Comparison of ENCODE assay signal across 38 mouse cellular contexts in genomic region chr1:191205791-191206190, GRCm38 (mm10). TPM values are rescaled to one million over a fixed set of nuclear protein-coding genes. Genes with fewer than 3 reads are reported as not detected.
DNase-seq lines count a peak whose midpoint lies in the region; ATAC-seq and TF ChIP-seq lines count a peak whose summit lies in the region.
"Had no signal": no experiment of that assay in that cellular context is flagged by ENCODE, and none has a peak within 500 bp of the region (broad histone marks: within the 10 kb centered on the region; RNA-seq: fewer than 3 reads in every experiment).

No protein-coding gene starts in this region.

- ATAC-seq in midbrain, postnatal 0 days (ENCODE audit: low FRiP score): no peak
- no peak for ATAC-seq in midbrain, embryonic 13.5 days
- ATAC-seq in forebrain, embryonic 13.5 days: no peak
- ATAC-seq: hindbrain, postnatal 0 days; intestine, embryonic 15.5 days; midbrain, embryonic 16.5 days had no signal

- H3K4me3 ChIP-seq in layer of hippocampus, adult 2 months: no peak overlapping the region
- no peak overlapping the region for H3K4me3 ChIP-seq in midbrain, postnatal 0 days (ENCODE audit: low read depth, low read length)
- no peak overlapping the region for H3K4me3 ChIP-seq in midbrain, embryonic 13.5 days (replicated peaks)
- H3K4me3 ChIP-seq in forebrain, embryonic 13.5 days: no peak overlapping the region
- H3K4me3 ChIP-seq: erythroblast, embryonic 14.5 days; heart, embryonic 10.5 days; hindbrain, embryonic 12.5 days; intestine, embryonic 15.5 days; limb, embryonic 10.5 days; limb, embryonic 15.5 days; myocyte; neural tube, embryonic 12.5 days had no signal

- no peak overlapping the region for H3K27ac ChIP-seq in layer of hippocampus, adult 2 months
- no peak overlapping the region for H3K27ac ChIP-seq in midbrain, postnatal 0 days (ENCODE audit: low read depth, low read length)
- H3K27ac ChIP-seq in midbrain, embryonic 13.5 days: no peak overlapping the region
- no peak overlapping the region for H3K27ac ChIP-seq in forebrain, embryonic 13.5 days
- H3K27ac ChIP-seq: heart, embryonic 10.5 days; hindbrain, embryonic 12.5 days; hindbrain, postnatal 0 days; intestine, embryonic 15.5 days; limb, embryonic 10.5 days; limb, embryonic 15.5 days; macrophage; neural tube, embryonic 12.5 days had no signal

- no peak overlapping the region for H3K4me2 ChIP-seq in midbrain, postnatal 0 days (ENCODE audit: low read depth, low read length, poor library complexity, severe bottlenecking)
- no peak overlapping the region for H3K4me2 ChIP-seq in midbrain, embryonic 13.5 days (replicated peaks)
- H3K4me2 ChIP-seq in forebrain, embryonic 13.5 days: no peak overlapping the region
- H3K4me2 ChIP-seq: hindbrain, embryonic 12.5 days; intestine, embryonic 15.5 days; limb, embryonic 15.5 days; neural tube, embryonic 12.5 days had no signal

- no peaks in the 10 kb centered on the region for H3K4me1 ChIP-seq in midbrain, postnatal 0 days (ENCODE audit: insufficient read depth, low read length)
- H3K4me1 ChIP-seq in midbrain, embryonic 13.5 days (replicated peaks): no peaks in the 10 kb centered on the region
- no peaks in the 10 kb centered on the region for H3K4me1 ChIP-seq in forebrain, embryonic 13.5 days
- H3K4me1 ChIP-seq: hindbrain, embryonic 12.5 days; intestine, embryonic 15.5 days; limb, embryonic 10.5 days; limb, embryonic 15.5 days; neural tube, embryonic 12.5 days had no signal

- TF ChIP-seq CTCF in layer of hippocampus, adult 2 months (conservative IDR thresholded peaks at IDR 0.05): peak; percentile 50
- TF ChIP-seq CTCF in midbrain, postnatal 0 days (IDR thresholded peaks at IDR 0.05): peak; percentile 24; the same call in 1 of the 2 replicates

- no peak for DNase-seq in layer of hippocampus, adult 2 months (ENCODE audit: low spot score in 2 of 2)
- DNase-seq in layer of hippocampus, postnatal 36 days: no peak
- DNase-seq in midbrain, postnatal 0 days (ENCODE audit: low spot score): no peak
- DNase-seq in ZHBTc4 (ENCODE audit: low read depth, low spot score): peak; percentile 59
- DNase-seq in ovary, adult 18-20 months (ENCODE audit: low spot score): no peak
- DNase-seq: adrenal gland, postnatal 14 days; cerebellum, adult 11 months; cerebellum, adult 9-11 months; gastrocnemius, postnatal 10 days; heart, postnatal 36 days; kidney, postnatal 14 days; lung, postnatal 10 days; right cerebral cortex, postnatal 4 days; thymus, adult 2 months had no signal

- H3K9ac ChIP-seq in midbrain, postnatal 0 days (replicated peaks; ENCODE audit: low read length, poor library complexity, severe bottlenecking): no peak overlapping the region
- no peak overlapping the region for H3K9ac ChIP-seq in midbrain, embryonic 13.5 days (replicated peaks)
- no peak overlapping the region for H3K9ac ChIP-seq in forebrain, embryonic 13.5 days
- H3K9ac ChIP-seq: hindbrain, embryonic 12.5 days; intestine, embryonic 15.5 days; limb, embryonic 15.5 days; neural tube, embryonic 12.5 days had no signal

- H3K9me3 ChIP-seq in midbrain, postnatal 0 days (ENCODE audit: low read length): no peaks in the 10 kb centered on the region
- no peaks in the 10 kb centered on the region for H3K9me3 ChIP-seq in midbrain, embryonic 13.5 days
- no peaks in the 10 kb centered on the region for H3K9me3 ChIP-seq in forebrain, embryonic 13.5 days (replicated peaks)
- H3K9me3 ChIP-seq: heart, embryonic 10.5 days; hindbrain, embryonic 12.5 days; intestine, embryonic 15.5 days; limb, embryonic 10.5 days; limb, embryonic 15.5 days; neural tube, embryonic 12.5 days had no signal

- whole genome bisulfite sequencing in midbrain, postnatal 0 days: 81% methylated on average over 5 of the region's 5 CpGs
- 85% methylated on average over 5 of the region's 5 CpGs for WGBS in midbrain, embryonic 13.5 days
- 83% methylated on average over 5 of the region's 5 CpGs for WGBS in forebrain, embryonic 13.5 days

- H3K36me3 ChIP-seq in midbrain, postnatal 0 days (ENCODE audit: insufficient read depth, low read length): no peaks in the 10 kb centered on the region
- H3K36me3 ChIP-seq in midbrain, embryonic 13.5 days: no peaks in the 10 kb centered on the region
- H3K36me3 ChIP-seq in forebrain, embryonic 13.5 days (ENCODE audit: poor library complexity, severe bottlenecking): no peaks in the 10 kb centered on the region
- H3K36me3 ChIP-seq: heart, embryonic 10.5 days; hindbrain, embryonic 12.5 days; intestine, embryonic 15.5 days; limb, embryonic 10.5 days; limb, embryonic 15.5 days; neural tube, embryonic 12.5 days had no signal

- no peaks in the 10 kb centered on the region for H3K27me3 ChIP-seq in midbrain, postnatal 0 days (ENCODE audit: insufficient read depth, low read length)
- H3K27me3 ChIP-seq in midbrain, embryonic 13.5 days: no peaks in the 10 kb centered on the region
- H3K27me3 ChIP-seq in forebrain, embryonic 13.5 days: no peaks in the 10 kb centered on the region
- H3K27me3 ChIP-seq: hindbrain, embryonic 12.5 days; intestine, embryonic 15.5 days; limb, embryonic 15.5 days; neural tube, embryonic 12.5 days had no signal

RNA-seq across cellular contexts. Expression of gene Atf3, which starts 12.0 kb away (rescaled TPM):
- total RNA-seq in layer of hippocampus, adult 2 months (2021): under 1 TPM; 0.52 to 0.67 TPM
- 1 to 10 TPM; 1.2 to 1.4 TPM for total RNA-seq in layer of hippocampus, postnatal 36 days (2021)
- 0.80 and 3.5 TPM in 2 replicates for total RNA-seq in midbrain, postnatal 0 days (2014; rRNA removed)
- polyA plus RNA-seq in midbrain, postnatal 0 days (2015; fragmentation: Nextera tagmentation; extraction: Ambion mirVana): 1.2 and 1.3 TPM in 2 replicates
- 0.83 and 1.2 TPM in 2 replicates for polyA plus RNA-seq in midbrain, embryonic 13.5 days (2015; fragmentation: Nextera tagmentation; extraction: Ambion mirVana)
- polyA plus RNA-seq in forebrain, embryonic 13.5 days (2015; fragmentation: Nextera tagmentation; extraction: Ambion mirVana): 1.0 and 1.4 TPM in 2 replicates

RNA-seq across cellular contexts. Expression of gene Fam71a, which starts 41.2 kb away (rescaled TPM):
- not detected for total RNA-seq in layer of hippocampus, adult 2 months (2021)
- total RNA-seq in layer of hippocampus, postnatal 36 days (2021): not detected
- not detected in 2 replicates for total RNA-seq in midbrain, postnatal 0 days (2014; rRNA removed)
- not detected in 2 replicates for polyA plus RNA-seq in midbrain, postnatal 0 days (2015; fragmentation: Nextera tagmentation; extraction: Ambion mirVana)
- polyA plus RNA-seq in midbrain, embryonic 13.5 days (2015; fragmentation: Nextera tagmentation; extraction: Ambion mirVana): not detected in 2 replicates
- polyA plus RNA-seq in forebrain, embryonic 13.5 days (2015; fragmentation: Nextera tagmentation; extraction: Ambion mirVana): not detected in 2 replicates
- total RNA-seq: adrenal gland, postnatal 14 days; ES-E14; gastrocnemius, postnatal 10 days; heart, postnatal 36 days; hindbrain, postnatal 0 days; layer of hippocampus, adult 18-20 months; layer of hippocampus, postnatal 14 days; left cerebral cortex, postnatal 10 days had no signal
- polyA plus RNA-seq: cortical plate, adult 2 months; embryonic facial prominence, embryonic 14.5 days; erythroblast, embryonic 14.5 days; forebrain, embryonic 11.5 days; heart, embryonic 10.5 days; heart, embryonic 16.5 days; hindbrain, embryonic 12.5 days; hindbrain, postnatal 0 days; intestine, embryonic 15.5 days; kidney, embryonic 14.5 days; limb, embryonic 10.5 days; limb, embryonic 15.5 days; liver, embryonic 16.5 days; macrophage; midbrain, embryonic 16.5 days; myocyte; neural tube, embryonic 12.5 days; spleen, adult 2 months; thymus, adult 2 months had no signal
